Mouse (Mus musculus) hematopoietic stem cell, adult 5-6 weeks (primary cell): ENCODE data around the gene Gkap1. TPM values are rescaled to one million over a fixed set of nuclear protein-coding genes. Genes with fewer than 3 reads are reported as not detected.

Experiments used
- ATAC-seq, 2 experiments: fragments of 125-278 bp in 1 of 2; replicated peaks in 1 of 2; 2 replicates each; pipeline ENCODE4 v1.8.0; 2016 to 2017; ENCODE audit warnings: inconsistent platforms in 2 of 2, mild to moderate bottlenecking in 2 of 2, moderate number of reproducible peaks in 2 of 2, low read depth in 1 of 2, moderate TSS enrichment in 1 of 2; ENCODE audit not compliant: low FRiP score in 2 of 2, poor library complexity in 2 of 2, severe bottlenecking in 2 of 2, insufficient read depth in 1 of 2, low TSS enrichment in 1 of 2
- total RNA-seq: library from RNA; stranded (forward); fragments of 172-1452, 232-1000 nt; gene quantifications from 2 replicates; pipeline ENCODE4 v1.2.3, GENCODE M21; 2017

Gkap1 gene
- total RNA-seq, 1 experiment from 2014 or later = 44.8 TPM

DNA sequence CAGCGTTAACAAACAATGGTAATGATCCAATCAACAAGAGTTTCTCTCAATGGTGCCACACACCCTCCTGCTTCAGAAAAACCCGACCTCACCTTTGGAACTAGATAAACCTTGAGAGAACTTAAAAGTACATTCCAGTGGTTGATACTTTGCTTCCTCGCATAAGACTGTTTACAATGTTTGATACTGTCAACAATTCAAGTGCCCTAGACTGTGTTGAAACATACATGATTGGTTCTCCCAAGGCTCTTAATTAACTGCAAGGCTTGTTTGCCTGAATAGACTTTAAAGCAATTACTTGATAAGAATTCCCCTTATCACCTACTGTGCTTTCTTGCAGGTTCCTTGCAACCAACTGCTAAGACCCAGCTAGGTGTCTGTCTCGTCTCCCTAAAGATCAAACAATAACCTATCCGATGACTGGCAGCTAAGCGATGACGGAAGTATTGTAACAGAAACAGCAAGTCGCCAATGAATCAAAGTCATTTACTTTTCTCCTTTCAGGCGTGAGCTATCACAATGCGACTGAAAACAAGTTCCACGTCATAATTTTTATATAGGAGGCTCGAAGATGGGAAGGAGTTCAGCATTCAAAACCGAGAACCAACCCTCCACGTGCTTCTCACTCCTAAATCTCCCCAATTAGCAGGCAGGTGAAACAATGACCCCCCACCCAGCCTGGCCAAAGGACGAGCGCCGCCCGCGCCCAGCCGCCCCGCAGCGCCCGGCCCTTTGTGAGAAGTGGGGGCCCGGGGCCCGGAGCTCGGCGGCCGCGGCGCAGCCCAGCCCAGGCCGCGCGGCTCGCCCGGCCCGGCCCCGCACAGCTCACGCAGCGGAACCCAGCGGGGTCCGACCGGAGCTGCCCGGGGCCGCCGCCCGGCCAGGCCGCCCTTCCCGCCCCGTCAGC is 60.9 kb downstream of the Gkap1 start:
- ATAC-seq = 0 out of 4 replicates have a peak, but pooled peaks of 1 of the 2 experiments have one; percentile 2

DNA sequence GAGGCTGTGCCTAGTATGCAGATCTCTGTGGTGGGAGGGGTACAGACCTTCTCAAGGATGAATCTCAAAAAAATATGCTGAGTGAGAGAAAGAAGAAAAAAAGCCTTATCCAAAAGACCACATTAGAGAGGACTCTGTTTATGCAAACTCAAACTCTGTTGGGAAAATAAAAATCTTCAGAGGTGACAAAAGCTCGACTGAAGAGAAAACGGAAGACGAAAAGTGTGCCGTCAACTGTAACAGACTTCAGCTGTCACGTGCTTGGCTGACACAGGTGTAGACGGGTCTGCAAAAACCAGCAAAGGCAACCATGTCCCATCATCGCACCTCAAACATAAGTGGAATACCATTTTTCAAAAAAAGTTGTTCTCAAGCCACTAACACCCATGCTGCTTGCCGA is 61.7 kb downstream of the Gkap1 start:
- ATAC-seq = no peak

DNA sequence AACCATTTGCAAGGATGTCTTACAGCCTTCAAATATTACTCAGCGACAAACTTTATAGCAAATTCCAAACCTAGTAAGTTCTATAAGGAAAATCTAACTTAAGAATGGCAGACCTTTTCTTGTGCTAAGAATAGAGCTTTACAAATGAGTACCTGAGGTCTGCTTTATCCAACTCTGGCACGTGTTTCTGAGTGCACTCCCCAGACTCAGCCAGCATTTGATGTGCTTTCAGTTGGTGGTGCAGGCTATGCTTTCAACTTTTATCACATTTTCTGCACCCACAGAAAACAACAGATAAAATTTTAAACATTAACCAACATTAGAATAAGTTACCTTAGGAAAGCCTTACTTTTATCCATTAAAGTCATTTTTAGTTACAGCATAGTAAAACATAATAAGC is 63.0 kb downstream of the Gkap1 start:
- no peak for ATAC-seq

DNA sequence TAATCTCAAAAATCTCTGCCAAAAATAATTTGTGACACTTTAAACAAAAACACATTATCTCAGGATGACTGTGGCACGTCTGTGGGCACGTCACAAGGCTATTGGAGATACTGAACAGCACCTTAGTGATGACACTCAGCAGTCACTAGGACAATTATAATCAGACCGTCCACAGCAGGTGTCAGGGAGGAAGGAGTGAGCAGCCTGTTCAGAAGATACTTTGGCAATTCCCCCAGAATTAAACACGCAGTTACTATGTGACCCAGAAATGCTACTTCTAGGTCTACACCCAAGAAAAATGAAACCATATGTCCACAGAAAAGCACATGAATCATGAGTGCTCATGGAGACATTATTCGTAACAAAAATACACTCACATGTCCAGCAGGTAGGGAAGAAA is 65.1 kb downstream of the Gkap1 start:
- ATAC-seq = no peak

DNA sequence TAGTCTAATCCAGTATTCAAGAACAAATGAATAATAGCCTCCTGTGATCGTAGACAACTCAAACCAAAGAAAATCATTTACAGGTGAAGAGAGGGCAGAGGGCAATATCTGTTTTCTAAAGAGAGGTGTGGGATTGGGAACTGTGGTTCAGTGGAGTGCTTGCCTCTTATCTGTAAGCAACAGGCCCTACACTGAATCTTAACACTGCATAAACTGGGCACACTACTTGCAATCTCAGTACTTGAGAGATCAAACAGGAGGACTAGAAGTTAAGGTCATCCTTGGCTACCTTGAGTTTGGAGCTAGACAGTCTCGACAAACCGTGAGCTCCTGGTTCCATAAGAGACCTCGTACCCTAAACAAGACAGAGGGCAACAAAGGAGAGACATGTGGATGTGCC is 69.4 kb downstream of the Gkap1 start:
- ATAC-seq = no peak

DNA sequence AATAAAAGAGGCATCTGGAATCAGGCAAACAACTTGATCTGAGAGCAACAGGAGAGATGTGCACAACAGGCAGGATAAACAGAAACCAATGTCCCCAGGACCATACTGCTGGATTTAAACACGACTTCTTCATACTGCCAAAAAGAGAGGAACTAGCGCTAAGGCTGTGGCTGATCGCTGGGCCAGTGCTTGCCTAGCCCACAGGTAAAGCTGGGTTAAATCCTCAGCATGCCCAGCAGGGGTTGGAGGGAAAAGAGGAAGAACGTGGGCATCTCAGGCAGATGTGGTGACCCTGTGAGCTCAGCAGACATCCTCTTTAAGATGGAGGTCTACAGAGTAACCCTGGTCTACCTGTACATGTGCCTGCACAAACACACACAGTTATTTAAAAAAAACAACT is 70.5 kb downstream of the Gkap1 start:
- ATAC-seq = peak; percentile 99

DNA sequence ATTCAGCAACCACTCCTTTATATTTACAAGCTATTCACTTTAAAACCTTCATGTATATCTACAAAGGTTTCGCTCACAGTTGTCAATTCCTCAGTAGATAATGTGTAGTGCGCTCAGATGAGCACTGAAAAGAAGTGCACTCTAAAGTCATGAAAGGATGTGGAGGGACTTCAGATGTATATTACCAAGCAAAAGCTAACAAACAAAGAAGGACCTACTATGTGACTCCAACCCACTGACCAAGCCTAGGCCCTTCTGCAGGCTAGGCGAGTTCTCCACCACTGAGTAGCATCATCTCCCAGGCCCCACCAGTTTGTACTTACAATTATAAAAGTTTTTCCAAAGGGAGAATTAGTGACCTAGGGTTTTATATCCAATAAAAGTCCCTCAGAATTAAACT is 71.3 kb downstream of the Gkap1 start:
- ATAC-seq = no peak

DNA sequence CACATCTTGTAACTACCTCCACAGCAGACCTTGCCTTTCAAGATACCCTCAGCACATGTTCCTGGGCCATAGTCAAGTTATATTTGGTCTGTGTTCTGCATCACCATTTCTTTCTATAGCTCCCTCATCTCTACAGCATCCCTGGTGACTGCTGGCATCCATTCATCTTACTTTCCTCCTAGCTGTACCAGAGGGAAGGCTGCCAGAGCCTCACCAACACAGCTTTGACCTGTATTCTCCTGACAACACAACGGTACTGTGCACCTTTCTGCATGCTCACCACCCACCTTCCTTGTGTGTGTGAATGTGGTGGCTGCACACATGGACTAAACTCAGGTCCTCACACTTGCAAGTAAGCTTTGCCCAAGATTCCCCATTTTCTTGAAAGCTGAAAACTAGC is 72.6 kb downstream of the Gkap1 start:
- ATAC-seq = no peak

DNA sequence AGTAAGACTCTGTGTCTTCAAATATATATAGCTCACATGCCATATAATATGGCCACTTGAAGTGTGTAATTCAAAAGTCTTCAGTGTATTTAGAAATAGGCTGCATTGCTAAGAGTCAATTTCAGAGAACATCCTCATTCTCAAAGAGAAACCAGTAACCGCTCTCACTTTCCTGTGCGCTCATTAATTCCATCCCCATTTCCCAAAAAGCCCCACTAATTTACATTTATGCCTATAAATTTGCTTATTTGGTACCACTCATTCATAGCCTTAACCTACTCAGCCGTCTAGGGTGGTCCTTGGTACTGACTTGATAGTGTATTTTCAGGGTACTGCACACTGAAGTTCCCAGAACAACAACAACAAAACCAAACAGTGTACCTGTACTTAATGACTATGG is 73.6 kb downstream of the Gkap1 start:
- no peak for ATAC-seq

DNA sequence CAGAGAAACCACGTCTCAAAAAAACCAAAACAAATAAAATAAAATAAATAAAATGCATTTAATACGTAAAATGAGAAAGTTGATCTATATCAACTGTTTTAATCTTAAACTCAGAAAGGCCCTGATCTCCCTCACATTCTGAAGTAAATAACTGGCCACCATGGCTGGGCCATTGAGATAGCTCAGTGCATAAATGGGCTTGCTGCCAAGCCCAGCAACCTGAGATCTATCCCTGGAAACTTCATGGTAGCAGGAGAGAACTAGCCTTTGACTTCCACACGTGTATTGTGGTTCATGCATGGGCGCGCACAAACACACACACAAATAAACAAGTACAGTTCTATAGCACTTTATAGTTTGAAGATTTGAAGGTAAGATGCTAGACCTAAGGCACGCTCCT is 74.2 kb downstream of the Gkap1 start:
- ATAC-seq = no peak

DNA sequence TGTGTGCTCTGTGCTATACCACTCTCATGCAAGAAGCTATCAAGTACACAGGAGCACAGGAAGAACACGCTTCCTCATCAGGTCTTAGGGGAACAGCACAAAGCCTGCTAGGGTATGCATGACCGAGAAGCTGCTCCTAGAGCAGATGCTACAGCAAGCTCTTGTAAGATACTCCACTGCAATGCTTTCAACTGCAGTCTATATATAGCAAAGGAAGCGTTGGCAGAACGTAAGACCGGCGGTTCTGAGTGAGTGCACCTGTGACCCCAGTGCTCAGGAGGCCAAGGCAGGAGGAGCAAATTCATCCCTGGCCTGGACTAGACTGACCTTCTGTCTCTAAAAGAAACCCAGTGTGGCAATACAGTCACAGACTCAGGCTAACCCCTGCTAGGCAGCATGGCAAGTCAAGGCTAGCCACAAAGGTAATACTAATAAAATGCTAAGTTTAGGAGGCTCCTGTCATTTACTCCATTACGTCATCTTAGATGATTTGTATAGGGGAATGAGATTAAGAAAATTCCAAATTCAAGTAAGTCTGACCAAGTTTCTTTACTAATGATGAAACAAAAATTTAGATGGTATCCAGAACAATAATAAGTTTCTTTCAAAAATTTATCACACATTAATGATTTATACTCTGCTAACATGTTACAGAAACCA is 77.4 kb downstream of the Gkap1 start:
- ATAC-seq = no peak

DNA sequence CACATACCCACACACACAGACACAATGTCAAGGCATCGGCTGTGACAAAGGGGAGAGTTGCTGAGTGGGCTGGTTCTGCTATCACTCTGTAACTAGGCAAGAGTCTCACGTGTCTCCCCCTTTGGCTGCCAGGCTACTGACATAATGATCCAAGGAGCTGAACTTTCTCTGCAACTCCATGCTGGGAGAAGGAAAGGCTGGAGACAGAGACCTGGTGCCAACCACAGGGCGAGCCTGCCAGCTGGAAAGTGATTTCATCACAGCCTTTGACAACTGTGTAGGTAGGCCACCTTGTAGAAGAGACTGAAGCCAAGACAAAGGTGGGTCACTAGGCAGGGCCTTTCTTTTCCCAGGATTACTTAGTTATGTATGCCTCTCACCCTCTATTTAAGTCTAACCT is 78.3 kb downstream of the Gkap1 start:
- no peak for ATAC-seq

DNA sequence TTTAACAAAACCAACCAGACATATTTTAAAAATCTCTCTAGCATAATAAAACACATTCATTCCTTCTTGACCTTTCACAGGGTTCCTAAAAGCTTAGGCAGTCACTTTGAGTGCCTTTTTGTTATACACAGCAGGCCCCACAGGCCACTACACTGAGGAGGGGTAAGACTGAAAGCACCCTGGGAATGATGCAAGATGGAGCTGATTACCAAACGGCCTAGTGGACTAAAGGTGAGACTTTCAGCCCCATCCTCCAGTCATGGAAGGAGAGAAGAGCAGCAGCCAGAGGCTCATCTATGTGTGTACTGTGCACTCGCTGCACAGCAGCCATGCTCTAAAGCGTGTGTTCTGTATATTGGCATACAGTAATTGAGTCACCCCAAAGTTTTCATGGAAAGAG is 80.6 kb downstream of the Gkap1 start:
- no peak for ATAC-seq

DNA sequence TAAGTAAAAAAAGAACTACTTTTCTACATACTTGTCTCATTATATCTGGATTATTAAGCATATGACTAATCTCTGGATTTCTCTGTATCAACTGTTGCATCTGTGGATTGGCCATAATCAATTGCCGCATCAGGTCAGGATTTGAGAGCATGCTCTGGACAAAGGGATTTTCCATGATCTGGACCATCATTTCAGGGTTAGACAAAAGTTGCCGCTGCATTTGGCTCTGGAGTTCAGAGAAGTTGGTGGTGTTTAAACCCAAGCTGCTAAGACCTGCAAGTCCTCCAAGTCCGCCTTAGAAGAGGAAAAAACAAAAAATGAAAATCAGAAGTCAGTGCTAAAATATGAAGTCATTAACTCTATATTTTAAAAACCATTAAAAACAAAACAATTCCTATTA is 82.3 kb downstream of the Gkap1 start:
- no peak for ATAC-seq

DNA sequence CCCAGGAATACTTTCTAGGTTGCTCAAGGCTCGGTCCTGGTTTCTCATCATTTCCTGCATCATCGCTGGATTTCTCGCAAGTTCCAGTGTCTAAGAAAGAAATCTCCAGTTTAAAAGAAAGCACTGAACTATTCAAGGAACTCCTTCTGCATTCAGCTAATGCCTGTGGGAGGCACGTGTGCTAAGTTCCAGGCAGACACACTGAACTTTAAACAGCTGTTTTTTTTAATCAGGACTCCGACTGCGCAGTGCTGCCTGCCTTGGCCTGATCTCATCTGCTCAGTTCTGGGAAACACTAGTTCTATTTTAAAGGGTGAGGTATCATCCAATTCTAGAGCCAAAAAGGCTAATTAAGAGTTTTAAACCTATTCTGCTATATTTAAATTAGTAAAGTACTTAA is 83.4 kb downstream of the Gkap1 start:
- ATAC-seq = no peak

DNA sequence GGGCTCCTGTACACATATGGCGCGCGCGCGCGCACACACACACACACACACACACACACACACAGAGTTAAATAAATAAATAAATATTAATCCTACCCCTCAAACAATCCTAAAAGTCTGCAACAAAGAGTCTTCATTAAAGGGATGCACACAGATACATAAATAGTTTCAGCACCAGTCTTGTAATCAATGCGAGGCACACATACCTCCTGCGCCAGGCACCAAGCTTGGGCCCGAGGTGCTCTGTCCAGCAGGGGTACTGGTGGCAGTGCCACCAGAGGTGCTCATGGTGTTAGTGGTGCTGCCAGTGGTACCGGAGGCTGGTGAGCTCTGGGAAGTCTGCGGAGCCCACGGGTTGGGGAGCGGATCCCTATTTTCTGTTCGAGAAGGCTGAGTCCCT is 84.0 kb downstream of the Gkap1 start:
- no peak for ATAC-seq

DNA sequence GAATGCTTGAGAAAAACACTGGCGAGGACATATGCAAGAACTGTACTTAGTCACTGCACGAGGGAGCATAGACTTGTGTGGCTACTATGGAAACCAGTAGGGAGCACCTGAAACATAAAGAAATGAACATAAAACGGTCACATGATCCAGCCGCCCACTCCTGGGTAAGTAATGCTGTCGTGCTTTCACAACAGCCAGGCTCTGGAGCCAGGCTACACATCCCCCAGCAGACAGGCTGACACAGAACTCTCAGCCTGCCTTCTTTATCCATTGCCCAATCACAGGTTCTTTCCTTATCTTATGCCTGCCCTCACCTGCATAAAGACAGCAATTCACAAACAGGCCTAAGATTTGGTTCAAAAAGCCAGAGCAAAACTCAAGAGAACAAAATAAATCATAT is 86.0 kb downstream of the Gkap1 start:
- ATAC-seq = no peak

DNA sequence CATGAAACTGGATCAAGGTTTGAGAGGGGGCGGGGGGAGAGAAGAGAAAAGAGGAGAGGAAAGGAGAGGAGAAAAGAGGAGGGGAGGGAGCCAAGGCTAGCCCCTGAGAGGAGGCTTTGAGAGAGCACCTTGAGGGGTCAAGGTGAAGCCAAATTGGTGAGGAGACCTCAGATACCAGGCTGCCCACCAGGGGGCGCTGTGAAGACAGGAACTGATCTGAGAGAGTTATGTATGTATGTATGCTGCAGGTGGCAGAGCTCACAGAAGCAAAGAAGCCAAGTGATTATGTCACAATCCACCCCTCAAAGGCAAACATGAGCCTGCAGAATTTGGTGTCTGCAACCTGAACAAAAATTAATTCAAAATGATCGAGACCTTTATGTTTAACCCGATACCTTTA is 87.1 kb downstream of the Gkap1 start:
- ATAC-seq = peak; percentile 96 to 97

DNA sequence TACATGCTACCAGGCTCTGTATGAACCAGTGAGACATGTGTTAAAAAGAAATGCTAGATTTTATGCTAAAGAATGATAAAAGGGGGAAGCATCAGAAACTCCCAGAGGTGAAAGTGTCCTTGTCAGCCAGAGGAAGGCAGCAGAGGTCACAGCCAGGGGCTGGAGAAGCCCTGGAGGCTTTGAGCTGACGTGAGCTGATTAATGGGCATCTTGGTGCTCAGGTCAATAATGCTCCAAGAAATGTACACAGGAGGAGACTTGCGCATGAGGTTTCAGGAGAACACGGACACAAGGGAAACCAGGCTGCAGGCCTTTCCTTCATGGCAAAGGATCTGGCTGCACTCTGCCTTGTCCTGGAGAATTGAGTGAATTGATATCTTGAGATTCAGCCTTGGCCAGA is 87.7 kb downstream of the Gkap1 start:
- no peak for ATAC-seq
